Mouse (Mus musculus) forebrain, embryonic 11.5 days (tissue): ENCODE data around the gene Gm3435. TPM values are rescaled to one million over a fixed set of nuclear protein-coding genes. Genes with fewer than 3 reads are reported as not detected.

Experiments used
- ATAC-seq: fragments of 200-750 bp; cut with Nextera tagmentation; replicated peaks from 2 replicates; pipeline ENCODE4 v1.8.0; 2017; ENCODE audit warnings: moderate TSS enrichment; ENCODE audit not compliant: low FRiP score
- DNase-seq: peaks from one replicate; pipeline ENCODE4 v3.0.0-alpha.2; 2017; ENCODE audit warnings: low spot score
- H3K27ac ChIP-seq: fragments of 300-500 bp; sonication (generic); 2 replicates; pipeline ENCODE4 v1.5.1; 2014; ENCODE audit warnings: low read depth, low read length
- H3K27me3 ChIP-seq: fragments of 300-500 bp; sonication (generic); 2 replicates; pipeline ENCODE4 v1.6.1; 2014; ENCODE audit warnings: mild to moderate bottlenecking, low read length, mixed read lengths; ENCODE audit not compliant: control insufficient read depth, insufficient read depth
- H3K36me3 ChIP-seq: fragments of 300-500 bp; sonication (generic); 2 replicates; pipeline ENCODE4 v1.6.1; 2014; ENCODE audit warnings: mild to moderate bottlenecking, low read length, moderate library complexity, mixed read lengths; ENCODE audit not compliant: control insufficient read depth, insufficient read depth
- H3K4me1 ChIP-seq: fragments of 300-500 bp; sonication (generic); replicated peaks from 2 replicates; pipeline ENCODE4 v1.6.1; 2014; ENCODE audit warnings: low read length, mixed read lengths; ENCODE audit not compliant: control insufficient read depth, insufficient read depth
- H3K4me2 ChIP-seq: fragments of 300-500 bp; sonication (generic); 2 replicates; pipeline ENCODE4 v1.6.1; 2014; ENCODE audit warnings: low read depth, mild to moderate bottlenecking, low read length, moderate library complexity, mixed read lengths; ENCODE audit not compliant: severe bottlenecking
- H3K4me3 ChIP-seq: fragments of 300-500 bp; sonication (generic); 2 replicates; pipeline ENCODE4 v1.5.1; 2014; ENCODE audit warnings: low read depth, low read length
- H3K9ac ChIP-seq: fragments of 300-500 bp; sonication (generic); 2 replicates; pipeline ENCODE4 v1.6.1; 2014; ENCODE audit warnings: low read length
- H3K9me3 ChIP-seq: fragments of 300-500 bp; sonication (generic); 2 replicates; pipeline ENCODE4 v1.6.1; 2016; ENCODE audit warnings: low read length, mixed read lengths; ENCODE audit not compliant: control insufficient read depth
- WGBS: fragments of 180-500 bp; shearing (Covaris S2); extraction: QIAGEN DNeasy Blood & Tissue Kit; methylation state at CpG from one replicate; pipeline ENCODE4 v1.1.7; 2014; 5-methylcytosine and 5-hydroxymethylcytosine counted together
- polyA plus RNA-seq: library from polyadenylated mRNA; unstranded; fragments of >200 nt; fragmentation: Nextera tagmentation; extraction: Ambion mirVana; gene quantifications from 2 replicates; pipeline ENCODE4 v1.2.1, GENCODE M21; 2014

The Gm3435 gene
- polyA plus RNA-seq, 1 experiment from 2014 or later, result 9.2 TPM

DNA sequence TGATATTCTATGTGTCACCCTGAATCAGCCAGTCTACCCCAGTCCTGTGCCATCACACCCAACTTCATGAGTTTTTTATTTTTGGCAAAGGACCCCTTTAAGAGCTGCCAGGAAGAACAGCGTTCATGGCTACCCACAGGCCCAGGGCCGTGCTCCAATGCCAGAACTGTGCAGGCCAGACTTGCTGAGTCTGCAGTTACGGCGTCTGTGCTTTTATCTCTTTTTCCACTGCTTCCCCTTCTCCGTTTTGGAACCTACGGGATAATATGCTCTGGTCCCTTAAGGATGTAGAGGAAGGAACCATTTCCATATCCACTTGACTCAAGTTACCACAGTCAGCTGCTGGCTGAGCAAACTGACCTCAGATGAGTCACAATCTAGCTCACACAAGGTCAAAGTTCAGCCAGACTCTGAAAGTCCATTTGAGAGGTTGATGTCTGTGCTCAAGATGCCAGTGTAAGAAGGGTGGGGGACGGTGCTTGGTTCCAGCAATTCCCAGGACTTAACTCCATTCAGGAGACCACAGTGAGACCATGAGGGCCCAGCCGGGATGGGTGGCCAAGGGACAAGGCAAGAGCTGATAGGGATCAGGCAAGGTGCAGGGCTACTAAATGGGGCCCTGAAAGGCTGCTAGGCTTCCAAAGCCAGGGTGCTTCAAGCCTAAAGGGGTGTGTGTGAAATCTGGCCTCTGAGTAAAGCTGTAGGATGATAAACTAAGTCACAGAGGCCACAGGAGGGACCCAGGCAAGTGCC is 58.2 kb downstream of the Gm3435 start:
- ATAC-seq (no peak), DNase-seq (no peak)
- Histone ChIP-seq H3K27ac (no peak overlapping the region), H3K4me3 (no peak overlapping the region), H3K27me3 (no peaks in the 10 kb centered on the region), H3K9ac (no peak overlapping the region), H3K36me3 (no peaks in the 10 kb centered on the region), H3K9me3 (no peaks in the 10 kb centered on the region), H3K4me2 (no peak overlapping the region), H3K4me1 (0 out of 2 replicates have a peak, but pooled peaks cover 2% of the 10 kb centered on the region)
- 85% methylated on average over 8 of the region's 8 CpGs for WGBS

DNA sequence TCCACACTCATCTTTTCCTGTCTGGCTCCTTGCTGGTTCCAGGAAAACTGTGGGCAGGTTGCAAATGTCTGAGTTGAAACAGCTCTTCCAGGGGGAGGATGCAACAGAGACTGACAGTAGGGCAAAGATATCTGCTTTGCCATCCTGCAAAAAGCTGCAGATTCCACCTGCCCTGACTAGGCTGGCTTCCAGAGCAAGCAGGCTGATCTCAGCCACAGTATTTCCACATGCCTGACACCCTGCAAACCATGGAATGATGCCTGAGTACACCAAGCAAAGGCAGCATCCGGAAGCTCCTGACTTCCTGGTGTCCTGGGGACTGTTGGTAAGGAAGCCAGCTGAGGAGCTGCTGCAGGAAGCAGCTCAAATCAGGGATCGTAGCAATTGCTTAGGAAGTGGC is 59.1 kb downstream of the Gm3435 start:
- Histone ChIP-seq H3K4me1 (0 out of 2 replicates have a peak, but pooled peaks cover 2% of the 10 kb centered on the region), H3K9me3 (no peaks in the 10 kb centered on the region), H3K4me2 (no peak overlapping the region), H3K9ac (no peak overlapping the region), H3K27ac (no peak overlapping the region), H3K36me3 (no peaks in the 10 kb centered on the region), H3K27me3 (no peaks in the 10 kb centered on the region), H3K4me3 (no peak overlapping the region)
- 81% methylated on average over 2 of the region's 2 CpGs for WGBS
- ATAC-seq, result no peak
- no peak for DNase-seq

Other genes with a start within 250 kb of the Gm3435 start
- gene Wdr27, start 67.0 kb upstream of the Gm3435 start, polyA plus RNA-seq, result 4.3 and 6.1 TPM in 2 replicates
- 29.5 and 32.4 TPM in 2 replicates for gene 1600012H06Rik, start 67.0 kb upstream of the Gm3435 start, polyA plus RNA-seq
- gene Phf10, start 48.9 kb upstream of the Gm3435 start, polyA plus RNA-seq, result 33.2 and 36.2 TPM in 2 replicates
- gene 9030025P20Rik, start 31.7 kb upstream of the Gm3435 start, polyA plus RNA-seq, result 11.5 and 13.1 TPM in 2 replicates
- 1.9 and 2.2 TPM in 2 replicates for gene Gm3417, start 31.4 kb upstream of the Gm3435 start, polyA plus RNA-seq
- 98.2 and 107 TPM in 2 replicates for gene Ermard, start 31.0 kb downstream of the Gm3435 start, polyA plus RNA-seq
- not detected in 2 replicates for gene Tcte3, start 31.3 kb downstream of the Gm3435 start, polyA plus RNA-seq
- 4.2 and 4.6 TPM in 2 replicates for gene Gm3448, start 31.4 kb downstream of the Gm3435 start, polyA plus RNA-seq